Mouse (Mus musculus): ENCODE data around the gene Itpka. TPM values are rescaled to one million over a fixed set of nuclear protein-coding genes. Genes with fewer than 3 reads are reported as not detected.
"Not testable (repeated sequence)": the region's sequence is repeated elsewhere in the genome, so short reads cannot be mapped to it uniquely, and the experiment has no call there.

Gene Itpka
- 1 to 10 TPM in 1 of 2 experiments, under 1 TPM in 1; 0.74 to 1.5 TPM for total RNA-seq (2021)

- intact Hi-C loops (cut with DNase I) = no loop called here
- DNase-seq = peak; percentile 55 to 60
Measured at GRCm38 (mm10) chr2:119741581-119742411, at the start of gene Itpka. Gene Itpka (plus strand): TSS chr2:119742337.

GRCm38 (mm10) chr2:119694826-119695225, 47.3 kb upstream of the Itpka start:
- intact Hi-C loops (cut with DNase I) = no loop called here
- no peak for DNase-seq

GRCm38 (mm10) chr2:119696111-119696510, 46.0 kb upstream of the Itpka start:
- no peak for DNase-seq
- intact Hi-C loops (cut with DNase I) = no loop called here

- DNase-seq = no peak
- intact Hi-C loops (cut with DNase I) = no loop called here
Measured at GRCm38 (mm10) chr2:119698472-119698871, 43.7 kb upstream of the Itpka start.

- intact Hi-C loops (cut with DNase I) = no loop called here
- no peak for DNase-seq
Measured at GRCm38 (mm10) chr2:119699962-119700361, 42.2 kb upstream of the Itpka start.

- intact Hi-C loops (cut with DNase I) = no loop called here
Measured at GRCm38 (mm10) chr2:119703171-119703570, 39.0 kb upstream of the Itpka start.

GRCm38 (mm10) chr2:119707676-119708075, 34.5 kb upstream of the Itpka start:
- intact Hi-C loops (cut with DNase I) = no loop called here
- no peak for DNase-seq

More at GRCm38 (mm10) chr2:119703171-119703570, 39.0 kb upstream of the Itpka start:
- no peak for DNase-seq

- DNase-seq = no peak
- intact Hi-C loops (cut with DNase I) = no loop called here
Measured at GRCm38 (mm10) chr2:119710011-119710410, 32.1 kb upstream of the Itpka start.

- intact Hi-C loops (cut with DNase I); DNase-seq: not testable (repeated sequence)
Measured at GRCm38 (mm10) chr2:119715868-119716267, 26.3 kb upstream of the Itpka start.

GRCm38 (mm10) chr2:119721070-119721469, 21.1 kb upstream of the Itpka start:
- intact Hi-C loops (cut with DNase I) = no loop called here
- DNase-seq = no peak

- no peak for DNase-seq
- intact Hi-C loops (cut with DNase I) = no loop called here
Measured at GRCm38 (mm10) chr2:119727762-119728416, 14.2 kb upstream of the Itpka start.

GRCm38 (mm10) chr2:119730735-119731134, 11.4 kb upstream of the Itpka start:
- intact Hi-C loops (cut with DNase I) = no loop called here
- no peak for DNase-seq

GRCm38 (mm10) chr2:119737124-119737523, 5.0 kb upstream of the Itpka start:
- peak in 1 of 2 experiments; percentile 8 for DNase-seq
- intact Hi-C loops (cut with DNase I) = no loop called here

GRCm38 (mm10) chr2:119740567-119740966, 1.6 kb upstream of the Itpka start:
- intact Hi-C loops (cut with DNase I) = no loop called here
- DNase-seq = no peak

GRCm38 (mm10) chr2:119742461-119743175, 481 bp downstream of the Itpka start:
- intact Hi-C loops (cut with DNase I) = no loop called here

GRCm38 (mm10) chr2:119743176-119743807, 1.2 kb downstream of the Itpka start:
- peak in 1 of 2 experiments; percentile 15 for DNase-seq
- intact Hi-C loops (cut with DNase I) = no loop called here

More at GRCm38 (mm10) chr2:119742461-119743175, 481 bp downstream of the Itpka start:
- DNase-seq = peak; percentile 21 to 37

- peak in 1 of 2 experiments; percentile 3 for DNase-seq
- intact Hi-C loops (cut with DNase I) = no loop called here
Measured at GRCm38 (mm10) chr2:119743808-119744162, 1.6 kb downstream of the Itpka start.

GRCm38 (mm10) chr2:119744163-119745111, 2.3 kb downstream of the Itpka start:
- DNase-seq = peak; percentile 45 to 46
- intact Hi-C loops (cut with DNase I) = no loop called here

- intact Hi-C loops (cut with DNase I) = no loop called here
Measured at GRCm38 (mm10) chr2:119745281-119745680, 3.1 kb downstream of the Itpka start.

GRCm38 (mm10) chr2:119747554-119747953, 5.4 kb downstream of the Itpka start:
- intact Hi-C loops (cut with DNase I) = no loop called here
- no peak for DNase-seq

More at GRCm38 (mm10) chr2:119745281-119745680, 3.1 kb downstream of the Itpka start:
- peak; percentile 19 to 53 for DNase-seq
